Comparison of ENCODE assay signal across 14 mouse cellular contexts in genomic region chr5:76858444-76858843, GRCm38 (mm10). TPM values are rescaled to one million over a fixed set of nuclear protein-coding genes. Genes with fewer than 3 reads are reported as not detected.
A peak's percentile ranks its signal among the peaks of the same experiment; 100 is the strongest.
DNase-seq lines count a peak whose midpoint lies in the region; ATAC-seq and TF ChIP-seq lines count a peak whose summit lies in the region.
"Had no signal": no experiment of that assay in that cellular context is flagged by ENCODE, and none has a peak within 500 bp of the region (broad histone marks: within the 10 kb centered on the region; RNA-seq: fewer than 3 reads in every experiment).

No protein-coding gene starts in this region.

- no peak for TF ChIP-seq POLR2A in ES-Bruce4 (IDR thresholded peaks at IDR 0.05; ENCODE audit: insufficient read depth, low read length)

- no peak for TF ChIP-seq CTCF in ES-Bruce4 (IDR thresholded peaks at IDR 0.05; ENCODE audit: low read depth, low read length)

- no peak for DNase-seq in hindbrain, embryonic 14.5 days (ENCODE audit: low spot score)
- no peak for DNase-seq in ES-E14 (ENCODE audit: low read depth, low spot score)
- no peak for DNase-seq in embryo, embryonic 10.5 days (ENCODE audit: low spot score)
- DNase-seq in urinary bladder, postnatal 36 days (ENCODE audit: low spot score in 2 of 2): no peak
- DNase-seq: gastrocnemius, adult 2 months; right cerebral cortex, postnatal 4 days had no signal

- TF ChIP-seq EP300 in ES-Bruce4 (IDR thresholded peaks at IDR 0.05; ENCODE audit: insufficient read depth, low read depth, low read length): no peak

- peaks cover 55% of the 10 kb centered on the region for H3K36me3 ChIP-seq in hindbrain, embryonic 13.5 days
- peaks cover 62% of the 10 kb centered on the region for H3K36me3 ChIP-seq in hindbrain, embryonic 14.5 days (replicated peaks; ENCODE audit: control insufficient read depth, insufficient read depth)
- H3K36me3 ChIP-seq in ES-Bruce4 (ENCODE audit: control insufficient read depth, insufficient read depth, low read length, poor library complexity, severe bottlenecking) (no peaks in the 10 kb centered on the region), ES-E14 (ENCODE audit: control insufficient read depth, insufficient read depth, low read length, poor library complexity, severe bottlenecking) (no peaks in the 10 kb centered on the region)
- peaks cover 11% of the 10 kb centered on the region; the same call in 1 of the 2 replicates for H3K36me3 ChIP-seq in limb, embryonic 15.5 days

- ATAC-seq in hindbrain, embryonic 13.5 days (ENCODE audit: low FRiP score): no peak
- no peak for ATAC-seq in hindbrain, embryonic 14.5 days (ENCODE audit: low FRiP score)
- peak; percentile 18; the same call in 1 of the 2 replicates for ATAC-seq in limb, embryonic 15.5 days (ENCODE audit: insufficient number of reproducible peaks, low FRiP score, low TSS enrichment, low read depth)
- ATAC-seq: forebrain, embryonic 13.5 days had no signal

- H3K4me2 ChIP-seq in hindbrain, embryonic 13.5 days: no peak overlapping the region
- H3K4me2 ChIP-seq in hindbrain, embryonic 14.5 days (replicated peaks): no peak overlapping the region
- no peak overlapping the region for H3K4me2 ChIP-seq in limb, embryonic 15.5 days
- H3K4me2 ChIP-seq: forebrain, embryonic 13.5 days had no signal

- H3K4me3 ChIP-seq in hindbrain, embryonic 13.5 days: no peak overlapping the region
- H3K4me3 ChIP-seq in hindbrain, embryonic 14.5 days (replicated peaks; ENCODE audit: low read length): no peak overlapping the region
- H3K4me3 ChIP-seq in ES-Bruce4 (ENCODE audit: low read depth, low read length) (peak overlapping the region; percentile 45), ES-E14 (ENCODE audit: insufficient read depth in 1 of 2, low read depth in 1 of 2, low read length in 2 of 2, poor library complexity in 1 of 2, severe bottlenecking in 1 of 2) (peak overlapping the region; percentile 4 to 18; a peak in 3 of 4 replicates)
- H3K4me3 ChIP-seq in limb, embryonic 15.5 days: no peak overlapping the region
- H3K4me3 ChIP-seq: forebrain, embryonic 13.5 days; hindbrain, embryonic 15.5 days had no signal

- in situ Hi-C loops in ES-E14 (cut with MboI; ENCODE audit: low sequenced_read_pairs in 2 of 2, unreplicated experiment in 2 of 2): no loop called here

- WGBS in hindbrain, embryonic 13.5 days: 71% methylated on average over 13 of the region's 13 CpGs
- 76% methylated on average over 13 of the region's 13 CpGs for WGBS in hindbrain, embryonic 14.5 days
- WGBS in limb, embryonic 15.5 days: 76% methylated on average over 13 of the region's 13 CpGs

- H3K4me1 ChIP-seq in hindbrain, embryonic 13.5 days (replicated peaks): peaks cover 18% of the 10 kb centered on the region
- no peaks in the 10 kb centered on the region; the same call in 1 of the 2 replicates for H3K4me1 ChIP-seq in hindbrain, embryonic 14.5 days (replicated peaks; ENCODE audit: control insufficient read depth, insufficient read depth, low read length)
- peaks cover 2% of the 10 kb centered on the region for H3K4me1 ChIP-seq in ES-Bruce4 (ENCODE audit: control insufficient read depth, insufficient read depth, low read length)
- H3K4me1 ChIP-seq in ES-E14 (ENCODE audit: control insufficient read depth in 2 of 2, insufficient read depth in 2 of 2, low read length in 2 of 2, poor library complexity in 1 of 2): peaks cover 2 to 10% of the 10 kb centered on the region in 2 experiments; a peak in 2 of 4 replicates
- peaks cover 20% of the 10 kb centered on the region for H3K4me1 ChIP-seq in limb, embryonic 15.5 days

- peak overlapping the region; percentile 4; the same call in 1 of the 2 replicates for H3K27ac ChIP-seq in hindbrain, embryonic 13.5 days
- no peak overlapping the region for H3K27ac ChIP-seq in hindbrain, embryonic 14.5 days
- H3K27ac ChIP-seq in ES-Bruce4 (ENCODE audit: insufficient read depth, low read length) (no peak overlapping the region), ES-E14 (ENCODE audit: insufficient read depth, low read depth, low read length, poor library complexity, severe bottlenecking) (no peak overlapping the region)
- no peak overlapping the region for H3K27ac ChIP-seq in limb, embryonic 15.5 days
- H3K27ac ChIP-seq: forebrain, embryonic 13.5 days; gastrocnemius, adult 2 months; hindbrain, embryonic 15.5 days; kidney, postnatal 0 days; liver, embryonic 14.5 days had no signal

- no peaks in the 10 kb centered on the region for H3K9me3 ChIP-seq in hindbrain, embryonic 13.5 days
- H3K9me3 ChIP-seq in hindbrain, embryonic 14.5 days (ENCODE audit: control insufficient read depth, low read length): no peaks in the 10 kb centered on the region
- H3K9me3 ChIP-seq in ES-Bruce4 (replicated peaks; ENCODE audit: control insufficient read depth, insufficient read depth, low read length, poor library complexity, severe bottlenecking): peaks cover 5% of the 10 kb centered on the region; the same call in 1 of the 2 replicates
- no peaks in the 10 kb centered on the region for H3K9me3 ChIP-seq in ES-E14 (ENCODE audit: control insufficient read depth, insufficient read depth, low read depth, low read length)
- H3K9me3 ChIP-seq in limb, embryonic 15.5 days: no peaks in the 10 kb centered on the region
- H3K9me3 ChIP-seq: forebrain, embryonic 13.5 days; hindbrain, embryonic 15.5 days had no signal

- H3K9ac ChIP-seq in hindbrain, embryonic 13.5 days: no peak overlapping the region; the same call in 1 of the 2 replicates
- H3K9ac ChIP-seq in hindbrain, embryonic 14.5 days: no peak overlapping the region
- H3K9ac ChIP-seq in ES-Bruce4 (ENCODE audit: low read depth, poor library complexity, severe bottlenecking) (no peak overlapping the region), ES-E14 (ENCODE audit: insufficient read depth, low read depth, low read length, poor library complexity, severe bottlenecking) (no peak overlapping the region)
- H3K9ac ChIP-seq in limb, embryonic 15.5 days: no peak overlapping the region
- H3K9ac ChIP-seq: forebrain, embryonic 13.5 days; hindbrain, embryonic 15.5 days; liver, embryonic 14.5 days had no signal

- H3K27me3 ChIP-seq in hindbrain, embryonic 13.5 days: peaks cover 26% of the 10 kb centered on the region
- 0 out of 2 replicates have a peak, but pooled peaks cover 5% of the 10 kb centered on the region for H3K27me3 ChIP-seq in hindbrain, embryonic 14.5 days (ENCODE audit: control insufficient read depth, insufficient read depth, low read length)
- peaks cover 18% of the 10 kb centered on the region for H3K27me3 ChIP-seq in ES-Bruce4 (ENCODE audit: control insufficient read depth, insufficient read depth, low read length, poor library complexity, severe bottlenecking)
- H3K27me3 ChIP-seq in limb, embryonic 15.5 days: peaks cover 43% of the 10 kb centered on the region
- H3K27me3 ChIP-seq: CH12.LX had no signal

TF ChIP-seq in ES-E14, 5 proteins besides CTCF, POLR2A, EP300 and RAD21:
- TF ChIP-seq CHD2 (IDR thresholded peaks at IDR 0.05; ENCODE audit: low read depth, low read length): no peak
- no peak for TF ChIP-seq ZC3H11A (IDR thresholded peaks at IDR 0.05; ENCODE audit: borderline replicate concordance, low read depth, low read length)
- TF ChIP-seq HCFC1 (IDR thresholded peaks at IDR 0.05; ENCODE audit: borderline replicate concordance, insufficient read depth, low read length): no peak
- no peak for TF ChIP-seq ZNF384 (IDR thresholded peaks at IDR 0.05; ENCODE audit: low read depth, low read length)
- TF ChIP-seq MAFK (IDR thresholded peaks at IDR 0.05; ENCODE audit: insufficient read depth, low read depth, low read length): no peak

RNA-seq across cellular contexts. Expression of gene Aasdh, which starts 46.9 kb away (rescaled TPM):
- 19.6 and 21.3 TPM in 2 replicates for polyA plus RNA-seq in hindbrain, embryonic 13.5 days (2015; fragmentation: Nextera tagmentation; extraction: Ambion mirVana)
- polyA plus RNA-seq in hindbrain, embryonic 14.5 days (2014; fragmentation: Nextera tagmentation; extraction: Ambion mirVana): 14.0 and 18.6 TPM in 2 replicates
- polyA plus RNA-seq in ES-Bruce4 (2011; ENCODE audit: insufficient read depth, insufficient read length, low read depth, missing spikeins): 73.2 and 74.1 TPM in 2 replicates
- 18.0 and 22.1 TPM in 2 replicates for total RNA-seq in ES-E14 (2012; rRNA removed)
- polyA plus RNA-seq in limb, embryonic 15.5 days (2015; fragmentation: Nextera tagmentation; extraction: Ambion mirVana): 15.8 and 16.4 TPM in 2 replicates

Comparison
In these comparisons a context has a peak if more than half of its experiments do, and no peak if none do; other contexts are left out.
1. H3K4me3 ChIP-seq: peak in ES-Bruce4 (single experiment) and ES-E14 (2 of 2); none in hindbrain, embryonic 13.5 days (single experiment), hindbrain, embryonic 14.5 days (single experiment) and limb, embryonic 15.5 days (single experiment).